ENCODE assay signal across 11 mouse cellular contexts in genomic region chr5:137345821-137346220, GRCm38 (mm10). TPM values are rescaled to one million over a fixed set of nuclear protein-coding genes. Genes with fewer than 3 reads are reported as not detected.
DNase-seq lines count a peak whose midpoint lies in the region; ATAC-seq lines count a peak whose summit lies in the region.
"Had no signal": no experiment of that assay in that cellular context is flagged by ENCODE, and none has a peak within 500 bp of the region (broad histone marks: within the 10 kb centered on the region; RNA-seq: fewer than 3 reads in every experiment).

No protein-coding gene starts in this region.

- no peaks in the 10 kb centered on the region for H3K36me3 ChIP-seq in embryonic facial prominence, embryonic 14.5 days (ENCODE audit: control insufficient read depth, insufficient read depth, low read length)
- H3K36me3 ChIP-seq: neural tube, embryonic 12.5 days had no signal

- H3K9me3 ChIP-seq in embryonic facial prominence, embryonic 14.5 days (ENCODE audit: control insufficient read depth, low read length): no peaks in the 10 kb centered on the region

- H3K27ac ChIP-seq in embryonic facial prominence, embryonic 14.5 days (replicated peaks; ENCODE audit: low read depth, low read length): no peak overlapping the region
- H3K27ac ChIP-seq: neural tube, embryonic 12.5 days had no signal

- H3K4me2 ChIP-seq in embryonic facial prominence, embryonic 14.5 days (ENCODE audit: low read depth, low read length): 0 out of 2 replicates have a peak overlapping the region, but pooled peaks have one; percentile 12
- H3K4me2 ChIP-seq: neural tube, embryonic 12.5 days had no signal

- no peaks in the 10 kb centered on the region for H3K27me3 ChIP-seq in embryonic facial prominence, embryonic 14.5 days (replicated peaks; ENCODE audit: control insufficient read depth, insufficient read depth, low read length)
- H3K27me3 ChIP-seq: neural tube, embryonic 12.5 days had no signal

- H3K4me1 ChIP-seq in embryonic facial prominence, embryonic 14.5 days (ENCODE audit: control insufficient read depth, insufficient read depth, low read length): peaks cover 17% of the 10 kb centered on the region

- no peak overlapping the region for H3K4me3 ChIP-seq in embryonic facial prominence, embryonic 14.5 days (ENCODE audit: low read depth, low read length)
- H3K4me3 ChIP-seq: neural tube, embryonic 12.5 days had no signal

- ATAC-seq in embryonic facial prominence, embryonic 14.5 days (ENCODE audit: low read depth): no peak
- ATAC-seq in erythroblast, adult 5-6 weeks (replicated peaks; ENCODE audit: low FRiP score, poor library complexity, severe bottlenecking): no peak

- 12% methylated on average over 9 of the region's 9 CpGs for WGBS in embryonic facial prominence, embryonic 14.5 days

- no peak overlapping the region for H3K9ac ChIP-seq in embryonic facial prominence, embryonic 14.5 days (ENCODE audit: low read depth, low read length)
- H3K9ac ChIP-seq: neural tube, embryonic 12.5 days had no signal

- DNase-seq in adrenal gland, postnatal 10 days: peak; percentile 46
- DNase-seq in adrenal gland, postnatal 36 days: no peak
- DNase-seq in embryonic facial prominence, embryonic 14.5 days (ENCODE audit: low spot score): peak; percentile 53
- DNase-seq in kidney, postnatal 4 days: peak; percentile 45 to 73
- DNase-seq in lung, postnatal 10 days: peak; percentile 55
- no peak for DNase-seq in urinary bladder, postnatal 4 days (ENCODE audit: low spot score in 2 of 2)
- no peak for DNase-seq in cerebellum, postnatal 25 days
- DNase-seq: adrenal gland, postnatal 25 days; thymus, adult 2 months had no signal

RNA-seq across cellular contexts. Expression of gene Ephb4, which starts 4.1 kb away (rescaled TPM):
- total RNA-seq in adrenal gland, postnatal 10 days (2021): 10 to 100 TPM; 71.9 to 73.6 TPM
- 10 to 100 TPM; 59.4 to 60.6 TPM for total RNA-seq in adrenal gland, postnatal 36 days (2021)
- 57.7 and 68.1 TPM in 2 replicates for polyA plus RNA-seq in embryonic facial prominence, embryonic 14.5 days (2014; fragmentation: Nextera tagmentation; extraction: Ambion mirVana)
- not detected in 2 replicates for total RNA-seq in erythroblast, adult 5-6 weeks (2015; ENCODE audit: low replicate concordance)
- not detected in 2 replicates for total RNA-seq in erythroblast, adult 5-6 weeks (2017; ENCODE audit: low replicate concordance)

RNA-seq across cellular contexts. Expression of gene Slc12a9, which starts 12.4 kb away (rescaled TPM):
- total RNA-seq in adrenal gland, postnatal 10 days (2021): 10 to 100 TPM in 1 of 2 experiments, 1 to 10 TPM in 1; 9.2 to 12.6 TPM
- 10 to 100 TPM in 1 of 2 experiments, 1 to 10 TPM in 1; 8.0 to 11.5 TPM for total RNA-seq in adrenal gland, postnatal 36 days (2021)
- 8.6 and 8.8 TPM in 2 replicates for polyA plus RNA-seq in embryonic facial prominence, embryonic 14.5 days (2014; fragmentation: Nextera tagmentation; extraction: Ambion mirVana)
- total RNA-seq in erythroblast, adult 5-6 weeks (2015; ENCODE audit: low replicate concordance): 1.9 TPM in 2 replicates
- total RNA-seq in erythroblast, adult 5-6 weeks (2017; ENCODE audit: low replicate concordance): 0.43 and 0.98 TPM in 2 replicates

RNA-seq across cellular contexts. Expression of gene Trip6, which starts 31.6 kb away (rescaled TPM):
- 10 to 100 TPM; 33.6 to 36.8 TPM for total RNA-seq in adrenal gland, postnatal 10 days (2021)
- total RNA-seq in adrenal gland, postnatal 36 days (2021): 10 to 100 TPM; 36.7 to 38.2 TPM
- polyA plus RNA-seq in embryonic facial prominence, embryonic 14.5 days (2014; fragmentation: Nextera tagmentation; extraction: Ambion mirVana): 72.3 and 88.9 TPM in 2 replicates
- total RNA-seq in erythroblast, adult 5-6 weeks (2015; ENCODE audit: low replicate concordance): 0.96 and 2.1 TPM in 2 replicates
- total RNA-seq in erythroblast, adult 5-6 weeks (2017; ENCODE audit: low replicate concordance): 2.6 TPM in 1 of 2 replicates, not detected in the other

RNA-seq across cellular contexts. Expression of gene Srrt, which starts 38.3 kb away (rescaled TPM):
- 100 to 1,000 TPM; 130 to 173 TPM for total RNA-seq in adrenal gland, postnatal 10 days (2021)
- 100 to 1,000 TPM; 103 to 167 TPM for total RNA-seq in adrenal gland, postnatal 36 days (2021)
- 101 and 105 TPM in 2 replicates for polyA plus RNA-seq in embryonic facial prominence, embryonic 14.5 days (2014; fragmentation: Nextera tagmentation; extraction: Ambion mirVana)
- 85.7 and 166 TPM in 2 replicates for total RNA-seq in erythroblast, adult 5-6 weeks (2015; ENCODE audit: low replicate concordance)
- total RNA-seq in erythroblast, adult 5-6 weeks (2017; ENCODE audit: low replicate concordance): 227 and 383 TPM in 2 replicates

RNA-seq across cellular contexts. Expression of gene Ufsp1, which starts 51.4 kb away (rescaled TPM):
- 10 to 100 TPM in 1 of 2 experiments, 1 to 10 TPM in 1; 7.6 to 11.5 TPM for total RNA-seq in adrenal gland, postnatal 10 days (2021)
- 10 to 100 TPM; 10.2 to 12.7 TPM for total RNA-seq in adrenal gland, postnatal 36 days (2021)
- 11.1 and 12.3 TPM in 2 replicates for polyA plus RNA-seq in embryonic facial prominence, embryonic 14.5 days (2014; fragmentation: Nextera tagmentation; extraction: Ambion mirVana)
- total RNA-seq in erythroblast, adult 5-6 weeks (2015; ENCODE audit: low replicate concordance): 19.0 and 21.7 TPM in 2 replicates
- 16.6 and 27.9 TPM in 2 replicates for total RNA-seq in erythroblast, adult 5-6 weeks (2017; ENCODE audit: low replicate concordance)

Comparison
In these comparisons a context has a peak if more than half of its experiments do, and no peak if none do; other contexts are left out.
1. DNase-seq: peak in adrenal gland, postnatal 10 days (single experiment), embryonic facial prominence, embryonic 14.5 days (single experiment), kidney, postnatal 4 days (2 of 2) and lung, postnatal 10 days (single experiment); none in adrenal gland, postnatal 36 days (0 of 2), urinary bladder, postnatal 4 days (0 of 2) and cerebellum, postnatal 25 days (0 of 2).
2. RNA of gene Ephb4, which starts 4.1 kb away (total RNA-seq): 71.9 to 73.6 TPM in adrenal gland, postnatal 10 days and 59.4 to 60.6 TPM in adrenal gland, postnatal 36 days; not detected in erythroblast, adult 5-6 weeks; every median in the first group is over 10 times any median in the second.
3. RNA of gene Trip6, which starts 31.6 kb away (total RNA-seq): 36.7 to 38.2 TPM in adrenal gland, postnatal 36 days and 33.6 to 36.8 TPM in adrenal gland, postnatal 10 days; 0.96 to 2.6 TPM in erythroblast, adult 5-6 weeks; every median in the first group is over 4 times any median in the second.